Mouse (Mus musculus) natural killer cell, adult 2 months (primary cell): ENCODE results near the gene Gpr183.

ENCODE experiments used
- DNase-seq, 2 experiments: peaks; one replicate each; pipeline ENCODE4 v3.0.0; 2022; ENCODE audit warnings: low spot score in 2 of 2

Gene Gpr183

DNA sequence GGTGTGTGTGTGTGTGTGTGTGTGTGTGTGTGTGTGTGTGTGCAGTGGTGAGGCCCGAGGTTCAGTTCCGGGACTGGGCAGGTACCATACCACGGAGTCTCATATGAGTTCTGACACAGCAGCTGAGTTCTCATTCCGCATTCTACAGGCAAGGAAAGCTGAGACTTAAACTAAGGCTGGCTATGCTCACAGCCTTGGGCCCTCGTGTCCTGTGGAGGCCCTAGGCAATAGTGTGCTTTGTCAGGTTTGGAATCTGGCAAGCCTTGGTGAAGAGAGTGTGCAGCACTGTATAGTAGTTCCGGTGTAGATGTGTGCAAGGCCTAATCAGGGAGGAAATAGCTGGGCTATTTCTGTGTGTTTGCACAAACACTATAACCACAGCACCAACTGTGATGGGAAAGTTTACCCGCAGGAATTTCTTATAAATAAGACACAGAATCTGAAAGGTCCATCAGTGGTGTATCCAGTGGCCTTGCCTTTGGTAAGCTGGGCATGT lies 61.6 kb downstream of the Gpr183 start:
- peak in 1 of 2 experiments; percentile 31 for DNase-seq
